Mouse (Mus musculus): ENCODE results near the gene Lyg1.

The Lyg1 gene

GRCm38 (mm10) chr1:37948906-37949305, 8.7 kb downstream of the Lyg1 start:
- DNase-seq (ENCODE audit: low spot score): no peak

- peak; percentile 17 for DNase-seq (ENCODE audit: low spot score)
These were observed 25.8 kb downstream of the Lyg1 start for GRCm38 (mm10) chr1:37931806-37932205.

GRCm38 (mm10) chr1:37925971-37926370, 31.6 kb downstream of the Lyg1 start:
- DNase-seq (ENCODE audit: low spot score): no peak

GRCm38 (mm10) chr1:37922536-37922935, 35.0 kb downstream of the Lyg1 start:
- no peak for DNase-seq (ENCODE audit: low spot score)

- no peak for DNase-seq (ENCODE audit: low spot score)
These were observed 39.5 kb downstream of the Lyg1 start for GRCm38 (mm10) chr1:37918096-37918495.

- DNase-seq (ENCODE audit: low spot score): no peak
These were observed 39.9 kb downstream of the Lyg1 start for GRCm38 (mm10) chr1:37917666-37918065.

GRCm38 (mm10) chr1:37916393-37916792, 41.2 kb downstream of the Lyg1 start, which contains the start of gene Lyg2:
Gene Lyg2, minus strand, starts transcription at chr1:37916493.
- DNase-seq (ENCODE audit: low spot score): no peak

GRCm38 (mm10) chr1:37912751-37913150, 44.8 kb downstream of the Lyg1 start:
- DNase-seq (ENCODE audit: low spot score): no peak

GRCm38 (mm10) chr1:37903178-37903577, 54.4 kb downstream of the Lyg1 start:
- peak; percentile 10 for DNase-seq (ENCODE audit: low spot score)

- no peak for DNase-seq (ENCODE audit: low spot score)
These were observed 57.3 kb downstream of the Lyg1 start for GRCm38 (mm10) chr1:37900288-37900687.

- no peak for DNase-seq (ENCODE audit: low spot score)
These were observed 57.7 kb downstream of the Lyg1 start for GRCm38 (mm10) chr1:37899816-37900215.

Data from urinary bladder, postnatal 25 days (tissue).